Mouse (Mus musculus) midbrain, embryonic 12.5 days (tissue): ENCODE data around the gene Ube2l6. TPM values are rescaled to one million over a fixed set of nuclear protein-coding genes. Genes with fewer than 3 reads are reported as not detected.

Experiments
- polyA plus RNA-seq: library from polyadenylated mRNA; unstranded; fragments of >200 nt; fragmentation: Nextera tagmentation; extraction: Ambion mirVana; gene quantifications from 2 replicates; pipeline ENCODE4 v1.2.1, GENCODE M21; 2016

The Ube2l6 gene
- polyA plus RNA-seq, 1 experiment from 2014 or later: 31.2 TPM

Other genes with a start within 250 kb of the Ube2l6 start
- 47.4 and 47.7 TPM in 2 replicates for gene Ctnnd1, start 148.1 kb upstream of the Ube2l6 start, polyA plus RNA-seq
- gene Btbd18, start 139.7 kb upstream of the Ube2l6 start, polyA plus RNA-seq: 0.26 and 0.31 TPM in 2 replicates
- gene Selenoh, start 128.1 kb upstream of the Ube2l6 start, polyA plus RNA-seq: 367 and 374 TPM in 2 replicates
- gene Gm28635, start 120.8 kb upstream of the Ube2l6 start, polyA plus RNA-seq: not detected in 2 replicates
- gene Med19, start 120.4 kb upstream of the Ube2l6 start, polyA plus RNA-seq: 51.8 and 54.8 TPM in 2 replicates
- gene Tmx2, start 119.7 kb upstream of the Ube2l6 start, polyA plus RNA-seq: 169 and 183 TPM in 2 replicates
- gene Zdhhc5, start 83.6 kb upstream of the Ube2l6 start, polyA plus RNA-seq: 28.1 and 29.5 TPM in 2 replicates
- 42.5 and 45.9 TPM in 2 replicates for gene Clp1, start 71.5 kb upstream of the Ube2l6 start, polyA plus RNA-seq
- 22.5 and 26.3 TPM in 2 replicates for gene Ypel4, start 64.8 kb upstream of the Ube2l6 start, polyA plus RNA-seq
- gene Gm19426, start 55.2 kb upstream of the Ube2l6 start, polyA plus RNA-seq: 9.1 and 10.9 TPM in 2 replicates
- 38.8 and 46.2 TPM in 2 replicates for gene Serping1, start 23.4 kb upstream of the Ube2l6 start, polyA plus RNA-seq
- gene Smtnl1, start 23.8 kb downstream of the Ube2l6 start, polyA plus RNA-seq: 0.13 TPM in 1 of 2 replicates, not detected in the other
- 32.7 and 35.8 TPM in 2 replicates for gene Timm10, start 28.2 kb downstream of the Ube2l6 start, polyA plus RNA-seq
- 9.5 and 10.2 TPM in 2 replicates for gene Slc43a1, start 40.0 kb downstream of the Ube2l6 start, polyA plus RNA-seq
- gene Rtn4rl2, start 87.9 kb downstream of the Ube2l6 start, polyA plus RNA-seq: 4.1 and 5.4 TPM in 2 replicates
- gene Slc43a3, start 137.8 kb downstream of the Ube2l6 start, polyA plus RNA-seq: 10.5 and 14.1 TPM in 2 replicates
- gene Prg2, start 181.6 kb downstream of the Ube2l6 start, polyA plus RNA-seq: not detected in 2 replicates
- gene Prg3, start 189.4 kb downstream of the Ube2l6 start, polyA plus RNA-seq: not detected in 2 replicates
- gene Ssrp1, start 238.4 kb downstream of the Ube2l6 start, polyA plus RNA-seq: 261 and 262 TPM in 2 replicates
- 3.2 and 4.1 TPM in 2 replicates for gene P2rx3, start 238.6 kb downstream of the Ube2l6 start, polyA plus RNA-seq
- 40.3 and 48.0 TPM in 2 replicates for gene Tnks1bp1, start 249.2 kb downstream of the Ube2l6 start, polyA plus RNA-seq